Mouse (Mus musculus) kidney, embryonic 14.5 days (tissue): Measurements from ENCODE around the gene Osbp. TPM values are rescaled to one million over a fixed set of nuclear protein-coding genes. Genes with fewer than 3 reads are reported as not detected.

ENCODE experiments used
- microRNA-seq: library from miRNA; unstranded; fragments of <30 nt; microRNA quantifications from one replicate; pipeline ENCODE4, GENCODE M21; 2016
- polyA plus RNA-seq: library from polyadenylated mRNA; unstranded; fragments of >200 nt; fragmentation: Nextera tagmentation; extraction: Ambion mirVana; gene quantifications from 2 replicates; pipeline ENCODE4 v1.2.1, GENCODE M21; 2014

Gene Osbp
- polyA plus RNA-seq, 1 experiment from 2014 or later, result 9.4 TPM

Small RNA genes lying within 50 kb of the gene (microRNA-seq; reads per million reads assigned to microRNA genes)
- 6.5 reads per million, percentile 23 among the genes with 10 or more reads in this experiment for gene Mir6994

Other genes starting within 250 kb of the Osbp start
- not detected in 2 replicates for gene Gif, start 218.4 kb upstream of the Osbp start, polyA plus RNA-seq
- gene Mrpl16, start 195.6 kb upstream of the Osbp start, polyA plus RNA-seq, result 59.8 and 64.9 TPM in 2 replicates
- gene Stx3, start 146.5 kb upstream of the Osbp start, polyA plus RNA-seq, result 19.8 and 20.9 TPM in 2 replicates
- 0.12 TPM in 1 of 2 replicates, not detected in the other for gene Olfr1417, start 126.7 kb upstream of the Osbp start, polyA plus RNA-seq
- not detected in 2 replicates for gene Olfr1418, start 104.9 kb upstream of the Osbp start, polyA plus RNA-seq
- not detected in 2 replicates for gene Olfr1419, start 90.8 kb upstream of the Osbp start, polyA plus RNA-seq
- gene Olfr1420, start 79.4 kb upstream of the Osbp start, polyA plus RNA-seq, result 0.13 and 0.24 TPM in 2 replicates
- gene Patl1, start 53.5 kb upstream of the Osbp start, polyA plus RNA-seq, result 15.8 and 23.6 TPM in 2 replicates
- not detected in 2 replicates for gene Olfr1423, start 75.4 kb downstream of the Osbp start, polyA plus RNA-seq
- not detected in 2 replicates for gene Olfr1424, start 96.7 kb downstream of the Osbp start, polyA plus RNA-seq
- gene Olfr1425, start 111.8 kb downstream of the Osbp start, polyA plus RNA-seq, result not detected in 2 replicates
- not detected in 2 replicates for gene Olfr1426, start 126.1 kb downstream of the Osbp start, polyA plus RNA-seq
- gene Olfr1427, start 137.4 kb downstream of the Osbp start, polyA plus RNA-seq, result not detected in 2 replicates
- not detected in 2 replicates for gene Olfr1428, start 150.0 kb downstream of the Osbp start, polyA plus RNA-seq
- gene Olfr76, start 157.3 kb downstream of the Osbp start, polyA plus RNA-seq, result not detected in 2 replicates
- gene Olfr1555-ps1, start 204.2 kb downstream of the Osbp start, polyA plus RNA-seq, result not detected in 2 replicates
- not detected in 2 replicates for gene Olfr1431, start 234.7 kb downstream of the Osbp start, polyA plus RNA-seq